10 mouse cellular contexts compared by ENCODE assay signal in genomic region chr4:75329511-75330171, GRCm38 (mm10). TPM values are rescaled to one million over a fixed set of nuclear protein-coding genes. Genes with fewer than 3 reads are reported as not detected.
DNase-seq lines count a peak whose midpoint lies in the region; ATAC-seq lines count a peak whose summit lies in the region.
"Had no signal": no experiment of that assay in that cellular context is flagged by ENCODE, and none has a peak within 500 bp of the region (broad histone marks: within the 10 kb centered on the region; RNA-seq: fewer than 3 reads in every experiment).

No protein-coding gene starts in this region.

- no peaks in the 10 kb centered on the region for H3K9me3 ChIP-seq in heart, embryonic 15.5 days (replicated peaks)
- no peaks in the 10 kb centered on the region for H3K9me3 ChIP-seq in lung, embryonic 16.5 days (ENCODE audit: control insufficient read depth, low read length)
- H3K9me3 ChIP-seq in embryonic facial prominence, embryonic 15.5 days (replicated peaks), result no peaks in the 10 kb centered on the region
- no peaks in the 10 kb centered on the region for H3K9me3 ChIP-seq in stomach, embryonic 16.5 days (replicated peaks; ENCODE audit: control insufficient read depth, low read length)

- H3K4me3 ChIP-seq in heart, embryonic 15.5 days, result no peak overlapping the region
- no peak overlapping the region for H3K4me3 ChIP-seq in lung, embryonic 16.5 days (ENCODE audit: low read length)
- H3K4me3 ChIP-seq in embryonic facial prominence, embryonic 15.5 days (replicated peaks), result no peak overlapping the region
- H3K4me3 ChIP-seq in stomach, embryonic 16.5 days (replicated peaks; ENCODE audit: low read length), result no peak overlapping the region

- no peak overlapping the region for H3K9ac ChIP-seq in heart, embryonic 15.5 days
- no peak overlapping the region for H3K9ac ChIP-seq in lung, embryonic 16.5 days (ENCODE audit: low read length)
- no peak overlapping the region for H3K9ac ChIP-seq in embryonic facial prominence, embryonic 15.5 days
- H3K9ac ChIP-seq in stomach, embryonic 16.5 days (ENCODE audit: low read length), result no peak overlapping the region

- 52% methylated on average over 6 of the region's 6 CpGs for WGBS in heart, embryonic 15.5 days
- WGBS in lung, embryonic 16.5 days, result 36% methylated on average over 6 of the region's 6 CpGs
- 23% methylated on average over 6 of the region's 6 CpGs for WGBS in embryonic facial prominence, embryonic 15.5 days
- 35% methylated on average over 6 of the region's 6 CpGs for WGBS in stomach, embryonic 16.5 days

- peak overlapping the region; percentile 59 for H3K27ac ChIP-seq in heart, embryonic 15.5 days
- peak overlapping the region; percentile 77 for H3K27ac ChIP-seq in lung, embryonic 16.5 days (ENCODE audit: low read length)
- peak overlapping the region; percentile 81 for H3K27ac ChIP-seq in embryonic facial prominence, embryonic 15.5 days (replicated peaks)
- peak overlapping the region; percentile 47; the same call in 1 of the 2 replicates for H3K27ac ChIP-seq in stomach, embryonic 16.5 days (ENCODE audit: low read length)

- no peaks in the 10 kb centered on the region for H3K36me3 ChIP-seq in heart, embryonic 15.5 days
- H3K36me3 ChIP-seq in lung, embryonic 16.5 days (ENCODE audit: control insufficient read depth, insufficient read depth, low read length), result no peaks in the 10 kb centered on the region
- no peaks in the 10 kb centered on the region for H3K36me3 ChIP-seq in embryonic facial prominence, embryonic 15.5 days
- H3K36me3 ChIP-seq in stomach, embryonic 16.5 days (ENCODE audit: control insufficient read depth, insufficient read depth, low read length), result no peaks in the 10 kb centered on the region

- no peak for DNase-seq in heart, postnatal 14 days
- no peak for DNase-seq in lung, adult 18-20 months
- no peak for DNase-seq in retina, postnatal 1 day
- no peak for DNase-seq in adrenal gland, adult (ENCODE audit: inconsistent age in 2 of 2, low spot score in 1 of 2)
- DNase-seq: cerebellum, postnatal 25 days; kidney, postnatal 36 days had no signal

- intact Hi-C loops in heart, postnatal 14 days (cut with DNase I), result no loop called here

- no peak for ATAC-seq in heart, embryonic 15.5 days (replicated peaks; ENCODE audit: insufficient number of reproducible peaks, insufficient read depth, low FRiP score, low read depth)
- peak; percentile 65 for ATAC-seq in lung, embryonic 16.5 days (ENCODE audit: low read depth)
- peak; percentile 82; the same call in 1 of the 2 replicates for ATAC-seq in embryonic facial prominence, embryonic 15.5 days (ENCODE audit: insufficient number of reproducible peaks, low FRiP score, low TSS enrichment, low read depth)
- ATAC-seq in stomach, embryonic 16.5 days (ENCODE audit: insufficient read depth, low FRiP score), result peak; percentile 47; the same call in 1 of the 2 replicates

- no peak overlapping the region for H3K4me2 ChIP-seq in heart, embryonic 15.5 days
- H3K4me2 ChIP-seq in lung, embryonic 16.5 days (ENCODE audit: low read depth, low read length), result no peak overlapping the region
- no peak overlapping the region for H3K4me2 ChIP-seq in embryonic facial prominence, embryonic 15.5 days (replicated peaks)
- no peak overlapping the region for H3K4me2 ChIP-seq in stomach, embryonic 16.5 days (ENCODE audit: low read depth, low read length)

- no peaks in the 10 kb centered on the region for H3K4me1 ChIP-seq in heart, embryonic 15.5 days (replicated peaks)
- no peaks in the 10 kb centered on the region for H3K4me1 ChIP-seq in lung, embryonic 16.5 days (replicated peaks; ENCODE audit: control insufficient read depth, insufficient read depth, low read length)
- peaks cover 7% of the 10 kb centered on the region; the same call in 1 of the 2 replicates for H3K4me1 ChIP-seq in embryonic facial prominence, embryonic 15.5 days
- no peaks in the 10 kb centered on the region for H3K4me1 ChIP-seq in stomach, embryonic 16.5 days (ENCODE audit: control insufficient read depth, insufficient read depth, low read length)

- H3K27me3 ChIP-seq in heart, embryonic 15.5 days, result no peaks in the 10 kb centered on the region
- H3K27me3 ChIP-seq in lung, embryonic 16.5 days (ENCODE audit: control insufficient read depth, insufficient read depth, low read depth, low read length), result no peaks in the 10 kb centered on the region
- H3K27me3 ChIP-seq in embryonic facial prominence, embryonic 15.5 days, result no peaks in the 10 kb centered on the region
- no peaks in the 10 kb centered on the region for H3K27me3 ChIP-seq in stomach, embryonic 16.5 days (ENCODE audit: control insufficient read depth, insufficient read depth, low read length)

RNA-seq across cellular contexts. Expression of gene Dmac1, which starts 51.5 kb away (rescaled TPM):
- 97.4 and 111 TPM in 2 replicates for polyA plus RNA-seq in heart, embryonic 15.5 days (2015; fragmentation: Nextera tagmentation; extraction: Ambion mirVana)
- 10 to 100 TPM; 57.5 to 59.8 TPM for total RNA-seq in heart, postnatal 14 days (2021)
- 129 and 138 TPM in 2 replicates for polyA plus RNA-seq in lung, embryonic 16.5 days (2015; fragmentation: Nextera tagmentation; extraction: Ambion mirVana)
- 118 and 133 TPM in 2 replicates for polyA plus RNA-seq in embryonic facial prominence, embryonic 15.5 days (2015; fragmentation: Nextera tagmentation; extraction: Ambion mirVana)
- polyA plus RNA-seq in stomach, embryonic 16.5 days (2015; fragmentation: Nextera tagmentation; extraction: Ambion mirVana), result 111 and 116 TPM in 2 replicates
